Mouse (Mus musculus) cerebellum, adult 9-10 months (tissue): ENCODE measurements around the gene Gfra1.

Source experiments
- DNase-seq: peaks from one replicate; pipeline ENCODE4 v3.0.0; 2022

Gene Gfra1

DNA sequence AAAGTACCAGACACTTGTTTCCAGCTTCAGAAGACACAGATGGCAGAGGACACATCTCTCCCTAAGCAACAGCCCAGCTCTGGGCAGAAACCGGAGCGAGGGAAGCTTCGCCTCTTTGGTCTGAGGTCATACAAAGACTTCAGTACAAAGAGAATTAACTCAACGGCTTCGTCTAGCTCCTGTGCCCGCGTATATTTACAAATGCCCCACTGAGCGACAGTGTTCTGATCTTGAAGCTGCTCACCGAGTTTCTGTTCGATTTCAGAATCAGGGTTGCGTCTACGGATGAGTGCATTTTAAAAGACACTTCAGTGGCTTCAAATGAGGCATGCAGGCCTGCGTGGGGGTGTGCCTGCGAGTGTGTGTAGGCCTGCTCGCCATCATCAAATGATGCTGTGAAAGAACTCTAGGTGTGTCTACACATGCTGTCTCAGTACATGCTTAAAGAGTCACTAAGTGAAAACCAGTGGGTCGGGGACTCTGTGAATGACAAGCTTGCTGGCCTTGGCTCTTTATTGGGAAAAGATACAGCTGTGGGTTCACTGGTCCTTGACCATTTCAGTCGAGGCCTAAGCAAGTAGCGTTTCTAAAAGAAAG lies 66.8 kb downstream of the Gfra1 start:
- no peak for DNase-seq

DNA sequence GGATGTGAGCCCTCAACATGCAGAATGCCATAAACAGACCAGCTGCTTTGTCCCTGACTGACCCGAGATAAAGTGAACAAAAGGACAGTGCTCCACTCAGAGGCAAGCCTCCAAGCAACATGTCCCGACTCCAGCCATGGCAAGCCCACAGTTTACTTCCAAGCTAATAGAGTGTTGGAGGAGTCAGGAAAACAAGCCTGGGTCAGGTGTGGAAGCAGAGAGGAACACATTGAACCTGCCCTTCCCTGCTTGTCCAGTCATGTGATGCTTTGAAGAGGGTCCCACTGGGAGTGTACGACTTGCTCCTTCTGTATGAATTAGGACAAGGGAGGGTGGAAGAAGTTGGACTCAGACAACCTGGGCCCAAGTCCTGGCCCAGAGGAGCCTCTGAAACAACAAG lies 72.4 kb downstream of the Gfra1 start:
- DNase-seq, result no peak

DNA sequence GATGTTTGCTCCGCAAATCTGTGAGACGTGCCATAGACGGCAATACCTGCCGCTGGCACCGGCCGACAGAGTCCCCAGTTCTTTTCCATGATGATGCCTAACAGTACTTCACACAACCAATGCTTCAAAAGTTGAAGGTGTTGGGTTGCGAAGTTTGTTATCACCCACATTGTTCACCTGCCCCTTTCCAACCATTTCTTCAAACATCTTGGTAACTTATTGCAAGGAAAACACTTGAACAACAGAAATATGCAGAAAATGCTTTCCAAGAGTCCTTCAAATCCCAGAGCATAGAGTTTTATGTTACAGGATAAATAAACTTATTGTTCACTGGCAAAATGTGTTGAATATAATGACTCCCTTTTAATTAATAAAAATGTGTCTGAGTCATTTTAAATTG lies 73.2 kb downstream of the Gfra1 start:
- no peak for DNase-seq

DNA sequence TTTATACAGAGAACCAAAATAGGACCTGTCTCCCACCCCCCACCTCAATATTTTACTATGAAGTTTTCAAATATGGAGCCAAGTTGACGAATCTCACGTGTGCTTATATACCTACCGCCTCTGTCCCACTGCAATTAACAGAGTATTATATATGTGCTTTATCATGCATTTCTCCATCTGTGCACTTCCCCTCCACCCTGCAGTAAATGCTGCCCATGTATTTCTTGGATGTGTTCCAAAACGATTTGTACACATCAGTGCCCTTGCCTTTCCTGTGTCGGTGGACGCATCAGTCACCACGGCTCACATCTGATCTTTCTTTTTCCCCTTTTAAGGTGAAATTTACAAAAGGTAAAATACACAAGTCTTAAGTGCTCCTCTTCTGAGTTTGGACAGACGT lies 77.7 kb downstream of the Gfra1 start:
- no peak for DNase-seq

GRCm38 (mm10) chr19:58376675-58377102 lies 79.0 kb downstream of the Gfra1 start:
- DNase-seq, result no peak

GRCm38 (mm10) chr19:58374648-58375047 lies 81.1 kb downstream of the Gfra1 start:
- no peak for DNase-seq

DNA sequence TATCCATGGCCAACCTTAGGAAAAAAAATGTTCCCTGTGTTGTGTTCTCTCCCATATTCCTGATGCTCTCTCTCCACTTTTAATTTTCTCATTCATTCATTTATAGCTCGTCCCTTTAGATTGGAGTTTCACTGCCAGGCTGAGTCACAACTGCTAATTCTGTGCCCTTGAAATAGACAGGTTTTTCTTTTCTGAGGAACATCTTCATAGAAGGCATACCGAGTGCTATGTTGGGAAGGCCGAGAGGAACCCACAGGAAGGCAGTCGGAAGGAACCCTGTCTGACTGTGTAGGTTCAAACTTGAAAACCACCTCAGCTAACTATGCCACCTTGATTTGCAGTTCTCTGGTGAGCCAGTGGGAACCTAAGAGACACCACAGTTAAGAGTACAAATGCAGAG lies 81.6 kb downstream of the Gfra1 start:
- no peak for DNase-seq

DNA sequence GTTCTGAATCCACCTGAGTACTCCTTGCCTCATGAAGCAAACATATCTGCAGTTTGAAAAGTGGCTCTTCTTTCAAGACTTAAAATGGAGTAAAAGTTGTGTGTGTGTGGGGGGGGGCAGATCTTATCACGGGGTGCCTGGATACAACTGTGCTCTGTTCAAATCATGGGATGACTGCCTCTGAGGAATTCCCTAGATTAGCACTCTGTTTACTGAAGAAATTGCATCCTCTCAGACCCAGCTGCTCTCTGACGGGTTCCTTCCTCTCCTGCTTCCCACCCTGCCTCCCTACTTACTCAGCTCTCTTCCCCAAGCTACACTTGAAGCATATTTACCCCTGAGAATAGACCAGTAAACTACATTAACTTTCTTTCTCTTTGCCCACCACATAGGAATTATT lies 87.2 kb downstream of the Gfra1 start:
- DNase-seq, result no peak

- no peak for DNase-seq
Observed at GRCm38 (mm10) chr19:58364688-58365087, 91.0 kb downstream of the Gfra1 start.

GRCm38 (mm10) chr19:58360982-58361381 lies 94.7 kb downstream of the Gfra1 start:
- no peak for DNase-seq

DNA sequence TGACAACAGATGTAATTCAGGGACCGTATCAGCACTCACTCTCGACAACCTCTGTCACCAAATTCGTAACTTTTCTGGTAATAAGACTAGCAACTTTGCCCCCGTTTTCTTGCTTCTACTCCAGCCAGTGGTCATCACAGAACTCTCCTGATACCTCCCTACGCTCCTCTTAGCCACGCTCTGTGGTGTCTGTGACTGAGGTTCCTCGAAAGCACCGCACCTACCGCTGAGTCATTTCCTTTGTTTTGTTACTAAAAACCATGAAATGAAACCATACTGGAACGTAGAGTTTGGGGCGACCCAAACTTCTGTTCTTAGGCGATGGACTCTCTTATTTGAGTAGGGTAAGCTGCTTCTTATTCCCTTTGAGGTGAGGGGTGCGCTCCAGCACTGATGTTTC lies 97.6 kb downstream of the Gfra1 start:
- DNase-seq, result no peak

GRCm38 (mm10) chr19:58353953-58354352 lies 101.8 kb downstream of the Gfra1 start:
- DNase-seq, result no peak

- DNase-seq, result no peak
Observed at GRCm38 (mm10) chr19:58353260-58353870, 102.3 kb downstream of the Gfra1 start.

GRCm38 (mm10) chr19:58349890-58350408 lies 105.8 kb downstream of the Gfra1 start:
- DNase-seq, result no peak

- DNase-seq, result no peak
Observed at GRCm38 (mm10) chr19:58345137-58345536, 110.6 kb downstream of the Gfra1 start.

GRCm38 (mm10) chr19:58341351-58341750 lies 114.4 kb downstream of the Gfra1 start:
- no peak for DNase-seq

DNA sequence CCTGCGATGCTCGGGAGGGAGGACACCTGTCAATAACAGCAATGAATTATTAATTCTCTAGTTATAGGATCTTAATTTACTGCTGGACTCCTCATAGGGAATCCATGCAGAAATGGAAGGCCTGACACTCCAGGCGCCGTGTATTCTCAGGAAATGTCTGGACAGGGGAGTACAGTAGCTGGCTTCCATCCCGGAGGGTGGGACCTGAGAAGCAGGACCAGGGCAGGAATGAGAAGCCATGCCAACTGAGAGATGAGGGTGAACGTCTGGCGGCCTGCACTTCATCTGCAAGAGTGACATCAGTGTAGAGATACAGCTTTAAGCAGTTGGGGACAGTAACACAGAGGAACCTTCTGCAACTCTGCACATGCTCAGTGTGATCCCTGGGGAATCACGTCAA lies 115.5 kb downstream of the Gfra1 start:
- DNase-seq, result no peak

DNA sequence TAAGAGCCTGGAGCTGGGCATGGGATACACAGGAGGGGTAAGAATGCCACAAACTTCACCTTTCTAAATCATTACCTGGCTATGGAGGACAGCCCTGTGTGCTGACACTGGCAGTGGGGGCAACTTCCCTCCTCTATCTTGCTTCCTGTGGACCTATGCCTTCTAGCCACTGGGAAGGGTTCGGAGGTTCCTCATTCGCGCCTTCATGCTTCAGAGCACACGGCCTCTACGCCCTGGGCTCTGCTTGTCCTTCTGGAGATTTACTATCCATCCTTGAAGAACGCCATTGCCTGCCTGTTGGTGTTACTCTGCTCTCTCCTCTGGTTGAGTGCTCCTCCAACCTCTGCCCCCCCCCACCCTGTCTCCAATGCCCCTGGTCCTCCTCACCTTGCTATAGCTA lies 118.9 kb downstream of the Gfra1 start:
- DNase-seq, result no peak

GRCm38 (mm10) chr19:58335585-58336530 lies 119.9 kb downstream of the Gfra1 start:
- DNase-seq, result no peak

DNA sequence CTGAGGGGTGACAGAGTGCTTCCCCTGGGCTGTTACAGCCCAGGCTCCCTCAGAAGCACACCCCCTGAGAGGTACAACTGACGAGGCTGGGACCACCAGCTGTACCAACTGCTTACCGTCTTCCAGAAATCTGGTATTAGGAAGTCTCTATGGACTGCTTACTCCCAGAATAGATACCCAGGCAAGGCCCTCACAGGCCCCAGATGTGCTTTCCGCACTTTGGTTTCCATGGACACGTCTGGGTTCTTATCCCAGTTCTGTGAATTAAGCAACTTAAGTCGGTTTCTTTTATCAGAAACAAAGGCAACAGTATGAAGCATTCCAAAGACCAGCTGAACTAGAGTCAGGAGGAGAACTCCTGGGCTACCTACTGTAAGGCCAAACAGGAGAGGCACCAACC lies 126.4 kb downstream of the Gfra1 start:
- no peak for DNase-seq

DNA sequence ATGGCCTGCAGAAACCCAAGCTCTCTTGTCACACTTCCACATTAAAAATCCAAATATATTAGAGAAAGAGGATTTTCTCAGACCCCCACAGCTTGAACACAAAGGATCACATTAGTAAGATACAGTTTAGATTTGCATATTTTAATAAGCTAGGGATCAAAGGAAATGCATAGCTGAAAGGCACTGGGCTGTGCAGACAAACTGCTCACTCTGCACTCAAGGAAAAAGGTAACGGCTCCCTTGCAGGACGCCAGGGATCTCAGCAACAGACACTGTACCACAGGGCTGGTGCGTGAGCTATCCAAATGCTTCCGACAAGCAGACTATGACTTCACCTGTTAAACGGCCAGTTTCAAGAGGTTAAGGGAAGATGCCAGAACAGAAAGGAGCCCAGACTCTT lies 127.7 kb downstream of the Gfra1 start:
- no peak for DNase-seq

DNA sequence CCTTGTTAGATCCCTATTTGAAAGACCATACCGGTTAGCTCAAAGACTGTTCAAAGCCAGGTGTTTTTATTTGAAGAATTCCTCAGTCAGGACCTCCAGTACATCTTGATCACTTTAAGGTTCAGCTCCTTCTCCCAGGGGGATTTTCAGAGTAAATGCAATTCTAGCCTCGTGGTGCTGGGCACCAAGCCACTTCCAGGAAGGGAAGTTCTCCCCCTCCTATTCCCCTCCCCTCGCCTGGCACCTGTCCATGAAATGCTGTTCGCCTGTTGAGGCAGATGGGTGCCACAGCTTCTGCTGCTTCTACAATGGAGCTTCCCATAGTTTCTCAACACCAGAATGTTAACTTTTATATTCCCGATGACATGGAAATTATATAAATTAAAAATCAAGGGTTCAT lies 139.2 kb downstream of the Gfra1 start:
- DNase-seq, result no peak

- no peak for DNase-seq
Observed at GRCm38 (mm10) chr19:58315681-58316080, 140.0 kb downstream of the Gfra1 start.

GRCm38 (mm10) chr19:58314631-58315030 lies 141.1 kb downstream of the Gfra1 start:
- DNase-seq, result no peak
